Mouse (Mus musculus) erythroblast, embryonic 14.5 days (primary cell): Measurements from ENCODE around the gene Gatad2a.

Experiments used
- GATA1 ChIP-seq: IDR thresholded peaks from 2 replicates; pipeline ENCODE4 v1.6.1; 2012; ENCODE audit warnings: low read length, inconsistent platforms, mixed read lengths
- TAL1 ChIP-seq: IDR thresholded peaks from 3 replicates; pipeline ENCODE4 v1.6.1; 2012; ENCODE audit warnings: low read length, inconsistent platforms, mixed read lengths

DNA sequence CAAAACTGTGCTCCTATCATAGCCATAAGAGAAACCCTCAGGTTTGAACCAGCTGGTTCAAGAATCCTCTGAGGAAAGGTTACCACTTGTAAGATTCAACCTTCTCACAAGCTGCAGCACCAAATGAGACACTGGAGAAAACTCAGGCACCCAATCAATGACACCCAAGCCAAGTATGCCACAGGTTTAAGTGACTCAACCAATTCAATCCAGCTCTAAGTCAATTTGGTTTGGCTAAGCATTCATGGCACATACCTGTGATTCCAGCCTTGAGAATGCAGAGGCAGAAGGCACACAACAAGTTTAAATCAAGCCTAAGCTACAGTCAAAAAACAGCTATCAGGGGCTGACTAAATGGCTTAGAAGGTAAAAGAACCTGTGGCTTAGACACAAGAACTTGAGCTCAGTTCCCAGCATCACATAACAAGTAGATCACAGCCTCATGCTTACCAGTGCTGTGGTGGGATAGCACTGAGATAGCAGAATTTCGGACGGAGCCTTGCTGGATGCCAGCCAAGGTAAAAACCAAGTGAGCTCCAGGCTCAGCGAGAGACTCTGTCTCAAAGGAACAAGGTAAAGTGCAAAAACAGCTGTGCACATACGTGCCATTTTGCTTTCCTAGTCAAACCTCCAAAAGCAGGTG, 28.8 kb downstream of the Gatad2a start:
- TF ChIP-seq GATA1 (no peak), TAL1 (no peak)
